Mouse (Mus musculus) T-helper 17 cell (primary cell): ENCODE data around the gene Cct8l1.

Experiments
- in situ Hi-C, 2 experiments: fragments of 300-600 bp; cut with MboI, MseI; formaldehyde crosslinking; loops; 1 replicate in 1 of 2; 2 replicates in 1 of 2; pipeline ENCODE4 v1.15.1; 2025; ENCODE audit warnings: high pct_unique_total_duplicates in 2 of 2

The Cct8l1 gene

GRCm38 (mm10) chr5:25515767-25516166, at the start of gene Cct8l1:
Gene Cct8l1, plus strand, starts transcription at chr5:25516067.
- in situ Hi-C loops: no loop called here

DNA sequence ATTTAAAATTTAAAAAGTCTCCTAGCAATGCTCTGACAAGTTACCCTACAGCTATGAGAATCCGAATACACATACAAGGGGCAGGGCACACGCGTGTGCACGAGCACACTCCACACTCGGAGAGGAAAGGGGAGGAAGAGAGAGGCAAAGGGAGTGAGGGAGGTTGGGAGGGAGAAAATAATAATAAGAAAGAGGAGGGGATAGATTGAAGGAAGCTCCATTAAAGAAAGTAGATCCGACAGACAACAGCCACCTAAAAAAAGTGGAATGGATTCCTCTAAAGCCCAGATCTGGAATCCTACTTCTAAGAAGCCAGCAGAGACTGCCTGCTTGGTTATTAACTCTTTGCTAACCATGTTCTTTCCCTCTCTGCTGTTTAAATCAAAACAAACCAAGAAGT, 43.8 kb upstream of the Cct8l1 start:
- in situ Hi-C loops: no loop called here

DNA sequence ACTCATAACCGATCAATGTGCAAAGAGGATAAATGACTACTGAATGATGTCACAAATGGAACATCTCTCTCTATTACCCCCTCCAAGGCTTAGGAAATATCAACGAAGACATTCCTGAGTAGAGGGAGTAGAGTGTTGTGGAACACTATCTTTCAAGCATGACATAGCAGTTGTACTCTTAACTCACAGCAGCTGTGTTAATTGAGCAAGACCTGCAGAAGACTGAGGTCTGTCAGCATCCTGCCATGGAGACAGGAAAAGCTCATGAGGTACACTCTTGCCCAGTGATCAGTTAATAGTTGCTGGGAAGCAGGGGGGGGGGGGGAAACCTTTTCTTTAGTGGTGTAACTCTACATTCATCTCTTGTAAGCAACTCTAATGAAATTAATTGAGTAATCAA, 40.1 kb upstream of the Cct8l1 start:
- in situ Hi-C loops: no loop called here

DNA sequence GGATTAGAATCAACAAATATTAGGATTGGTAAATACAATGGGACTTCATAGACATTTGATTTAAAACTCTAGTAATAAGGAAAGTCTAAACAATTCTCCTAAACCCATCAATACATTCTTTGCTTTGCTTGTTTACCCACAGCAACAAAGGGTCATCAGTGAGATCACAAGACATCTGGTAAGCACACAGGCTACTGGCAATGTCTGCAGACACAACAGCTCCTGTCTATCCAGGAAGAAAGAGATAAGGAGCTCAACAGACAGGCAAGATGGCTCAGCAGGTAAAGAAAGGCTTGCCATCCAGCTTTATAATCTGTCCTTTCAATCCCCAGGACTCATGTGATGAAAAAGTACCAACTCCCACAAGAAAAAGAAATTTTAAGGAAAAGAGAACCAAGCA, 37.0 kb upstream of the Cct8l1 start:
- in situ Hi-C loops: no loop called here

- in situ Hi-C loops: loop anchor here (5.0 to 10.0 kb wide), 2 partner anchors 54 to 672 kb away; no protein-coding TSS in a partner anchor
These were observed 19.2 kb upstream of the Cct8l1 start for GRCm38 (mm10) chr5:25496652-25497051.

- in situ Hi-C loops: loop anchor here (5.0 to 10.0 kb wide), 2 partner anchors 55 to 673 kb away; no protein-coding TSS in a partner anchor
These were observed 18.5 kb upstream of the Cct8l1 start for GRCm38 (mm10) chr5:25497369-25497719.

DNA sequence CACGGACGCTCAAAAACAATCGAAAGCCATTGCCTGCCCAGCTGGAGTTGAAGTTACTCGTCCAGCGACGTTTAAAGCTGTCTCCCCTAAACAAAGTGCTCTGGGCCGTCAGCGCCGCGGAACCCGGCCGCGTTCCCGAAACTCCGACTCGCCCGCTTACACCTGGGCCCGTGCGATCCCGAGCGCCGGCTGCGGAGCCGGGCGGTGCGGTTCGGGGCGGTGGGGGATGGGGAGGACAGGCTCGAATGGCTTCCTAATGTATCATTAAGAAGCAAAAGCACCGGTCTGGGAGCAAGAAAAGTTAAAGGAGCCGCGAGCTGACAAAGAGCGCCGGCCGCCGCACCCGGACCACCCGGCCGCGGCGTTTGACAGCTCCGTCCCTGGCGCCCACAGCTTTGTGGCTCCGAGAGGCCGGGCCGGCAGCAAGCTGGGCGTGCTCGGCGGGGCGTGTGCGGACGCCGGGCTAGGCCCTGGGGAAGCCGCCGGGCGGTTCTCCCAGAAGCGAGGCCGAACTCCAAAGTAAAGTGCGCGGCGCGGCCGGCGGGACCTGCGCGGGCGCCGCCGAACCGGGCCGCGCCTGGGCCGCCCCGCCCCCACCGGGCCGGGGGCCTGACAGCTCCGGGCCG, 18.0 kb upstream of the Cct8l1 start:
- in situ Hi-C loops: loop anchor here (5.0 to 10.0 kb wide), 2 partner anchors 56 to 673 kb away; no protein-coding TSS in a partner anchor

- in situ Hi-C loops: loop anchor here (5.0 to 10.0 kb wide), 2 partner anchors 56 to 674 kb away; no protein-coding TSS in a partner anchor
These were observed 17.5 kb upstream of the Cct8l1 start, which contains the start of gene Kmt2c for GRCm38 (mm10) chr5:25498346-25498820. Gene Kmt2c, minus strand, starts transcription at chr5:25498783.

DNA sequence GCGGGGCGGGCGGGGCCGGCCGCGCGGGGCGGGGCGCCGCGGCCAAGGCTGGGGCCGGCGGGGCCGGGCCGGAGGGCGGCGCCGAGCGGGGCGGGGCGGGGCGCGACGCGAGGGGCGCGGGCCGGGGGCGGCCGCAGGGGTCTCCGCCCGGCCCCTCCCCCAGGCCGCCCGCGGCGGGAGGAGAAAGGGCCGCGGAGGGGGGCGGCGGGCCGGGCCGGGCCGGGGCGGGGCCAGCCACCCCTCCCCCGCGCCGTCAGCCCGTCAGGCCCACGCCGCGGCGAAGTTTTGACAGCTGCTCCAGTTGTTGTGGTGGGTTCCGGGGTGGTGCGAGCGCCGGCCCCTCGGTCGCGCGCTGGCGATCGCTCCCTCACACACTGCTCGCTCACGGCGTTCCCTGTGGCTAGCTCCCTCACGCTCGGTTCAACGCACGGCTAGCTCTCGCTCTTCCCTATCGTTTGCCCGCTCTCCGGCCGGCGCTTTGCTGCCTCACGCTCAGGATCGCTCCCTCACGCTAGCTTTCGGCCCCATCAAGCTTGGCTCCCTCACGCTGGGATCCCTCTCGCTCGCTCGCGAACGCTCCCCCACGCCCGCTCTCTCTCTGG, 16.9 kb upstream of the Cct8l1 start:
- in situ Hi-C loops: loop anchor here (5.0 to 10.0 kb wide), 2 partner anchors 57 to 674 kb away; no protein-coding TSS in a partner anchor

DNA sequence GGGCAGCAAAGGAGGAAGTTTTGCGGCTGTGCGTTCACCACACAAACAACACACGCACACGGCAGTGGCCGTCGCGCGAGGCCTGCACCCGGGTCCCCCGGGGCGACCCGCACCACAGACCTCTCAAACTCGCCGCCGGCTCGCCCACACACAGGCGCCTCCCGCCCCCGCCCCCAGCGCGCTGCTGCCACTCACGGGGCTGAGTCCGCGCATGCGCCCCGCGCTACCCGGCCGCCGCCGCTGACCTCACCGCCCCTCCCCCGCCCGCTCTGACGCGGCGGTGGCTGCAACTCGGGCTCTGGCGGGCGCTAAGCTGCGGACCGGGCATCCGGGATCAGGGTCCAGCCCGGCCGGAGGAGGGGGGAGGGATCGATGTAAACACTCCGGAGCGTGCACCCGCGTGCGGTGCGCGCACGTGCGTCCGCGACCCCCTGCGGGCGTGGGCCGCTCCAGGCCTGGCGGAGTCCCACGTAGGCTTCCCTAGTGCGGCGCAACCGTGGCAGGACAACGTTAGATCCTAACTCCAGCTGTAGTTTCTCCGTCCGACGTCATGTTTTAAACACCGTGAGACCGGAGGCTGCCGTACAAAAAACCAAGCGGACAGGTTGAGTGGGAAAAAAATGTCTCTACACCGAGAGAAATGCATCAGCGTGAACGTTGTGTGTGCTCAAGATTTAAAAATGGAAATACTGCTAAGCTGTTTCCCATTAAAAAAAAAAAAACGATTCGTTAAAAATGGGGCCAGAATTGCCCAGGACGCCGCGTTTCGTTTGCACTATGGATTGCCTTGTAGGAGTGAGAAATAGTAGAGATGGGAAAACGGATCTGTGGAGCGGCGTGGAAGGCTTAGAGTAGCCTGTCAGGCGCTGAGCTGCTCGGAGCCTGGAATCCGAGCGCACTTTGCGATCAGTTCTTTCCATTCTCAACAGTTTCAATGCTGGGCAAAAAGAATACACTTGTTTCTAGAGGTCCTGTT, 16.2 kb upstream of the Cct8l1 start:
- in situ Hi-C loops: loop anchor here (5.0 to 10.0 kb wide), 2 partner anchors 57 to 675 kb away; no protein-coding TSS in a partner anchor

DNA sequence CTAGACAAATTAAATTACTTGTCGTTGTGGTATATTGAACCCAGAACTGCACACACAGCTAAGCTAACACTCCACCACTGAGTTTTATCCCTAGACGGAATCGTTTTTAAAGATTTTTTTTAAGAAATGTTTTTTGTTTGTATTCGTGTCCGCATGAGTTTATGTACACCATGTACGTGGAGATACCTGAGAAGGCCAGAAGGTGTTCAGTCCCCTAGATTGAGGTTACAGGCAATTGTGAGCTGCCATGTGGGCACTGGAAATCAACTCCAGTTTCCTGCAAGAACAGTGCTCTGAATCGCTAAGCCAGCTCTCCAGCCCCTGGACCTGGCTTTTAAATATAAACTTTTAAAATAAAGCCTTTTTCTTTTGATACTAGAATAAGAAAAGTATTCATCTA, 15.2 kb upstream of the Cct8l1 start:
- in situ Hi-C loops: no loop called here

- in situ Hi-C loops: no loop called here
These were observed 9.8 kb upstream of the Cct8l1 start for GRCm38 (mm10) chr5:25506041-25506440.

DNA sequence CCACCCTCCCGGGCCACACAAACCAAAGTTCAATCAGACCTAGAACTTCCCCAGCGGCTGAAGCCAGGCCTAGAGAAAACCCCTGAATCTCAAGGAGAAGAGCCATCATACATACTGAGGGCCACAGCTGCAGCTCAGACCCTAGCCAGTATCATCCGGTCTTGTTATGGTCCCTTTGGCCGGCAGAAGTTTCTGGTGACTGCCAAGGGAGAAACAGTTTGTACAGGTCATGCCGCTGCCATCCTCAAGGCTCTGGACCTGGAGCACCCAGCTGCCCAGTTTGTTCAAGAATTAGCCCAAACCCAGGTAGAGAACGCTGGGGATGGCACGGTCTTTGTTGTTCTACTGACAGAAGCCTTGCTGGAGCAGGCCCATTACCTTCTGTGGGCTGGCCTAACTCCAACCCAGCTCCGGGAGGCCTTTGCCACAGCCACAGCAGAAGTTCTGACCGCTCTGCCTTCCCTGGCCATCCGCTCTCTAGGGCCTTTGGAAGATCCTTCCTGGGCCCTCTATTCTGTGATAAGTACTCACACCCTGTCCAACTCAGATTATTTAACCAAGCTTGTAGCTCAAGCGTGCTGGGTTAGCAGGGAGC, 531 bp downstream of the Cct8l1 start:
- in situ Hi-C loops: no loop called here

DNA sequence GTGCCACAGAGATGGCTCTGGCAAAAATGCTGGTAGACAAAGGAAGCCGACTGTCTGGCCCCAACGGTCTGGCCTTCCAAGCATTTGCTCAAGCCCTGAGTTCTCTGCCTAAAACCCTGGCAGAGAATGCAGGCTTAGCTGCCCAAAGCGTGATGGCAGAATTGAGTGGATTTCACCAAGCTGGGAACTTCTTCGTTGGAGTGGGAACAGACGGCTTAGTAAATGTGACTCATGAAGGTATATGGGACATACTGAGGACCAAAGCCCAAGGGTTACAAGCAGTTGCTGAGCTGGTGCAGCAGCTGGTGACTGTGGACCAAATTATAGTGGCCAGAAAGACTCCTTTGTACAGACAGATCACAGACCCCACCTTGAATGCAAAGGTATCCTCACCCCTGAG, 1.7 kb downstream of the Cct8l1 start:
- in situ Hi-C loops: no loop called here

DNA sequence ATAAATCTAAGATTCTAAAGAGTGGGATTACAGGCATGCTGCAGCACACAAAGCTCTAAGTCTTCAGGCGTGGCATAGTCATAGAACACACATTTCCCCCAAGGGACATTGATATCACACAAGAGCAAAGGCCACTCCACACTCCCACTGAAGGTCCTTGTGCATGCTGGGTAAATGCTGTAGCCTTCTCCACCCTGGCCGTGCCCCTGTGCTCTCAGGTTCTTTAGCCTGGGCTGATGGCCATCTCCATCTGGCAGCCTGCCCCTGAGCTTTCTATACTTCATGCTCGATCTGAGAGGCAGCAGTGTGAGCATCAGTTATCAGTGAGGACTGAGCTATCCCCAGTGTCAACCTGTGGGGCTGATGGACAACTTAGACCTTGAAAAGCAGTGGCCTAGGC, 4.0 kb downstream of the Cct8l1 start:
- in situ Hi-C loops: no loop called here

DNA sequence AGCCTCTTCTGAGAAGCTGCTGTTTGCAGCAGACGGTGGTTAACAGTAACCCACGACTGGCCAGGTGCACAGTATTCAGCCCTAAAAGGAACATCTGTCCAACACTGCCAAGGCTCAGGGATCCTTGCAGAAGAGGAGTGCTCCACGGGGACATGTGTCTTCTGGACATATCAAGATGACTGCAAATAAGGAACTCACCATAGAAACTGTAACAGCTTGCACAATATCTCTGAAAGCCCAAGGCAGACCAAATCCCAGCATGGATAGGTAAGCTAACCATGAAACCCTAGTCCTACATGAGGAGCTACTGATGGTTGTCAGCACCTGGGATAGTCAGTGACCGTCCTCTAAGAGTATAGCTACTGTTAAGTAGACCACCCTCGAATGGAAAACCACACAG, 5.6 kb downstream of the Cct8l1 start:
- in situ Hi-C loops: no loop called here

DNA sequence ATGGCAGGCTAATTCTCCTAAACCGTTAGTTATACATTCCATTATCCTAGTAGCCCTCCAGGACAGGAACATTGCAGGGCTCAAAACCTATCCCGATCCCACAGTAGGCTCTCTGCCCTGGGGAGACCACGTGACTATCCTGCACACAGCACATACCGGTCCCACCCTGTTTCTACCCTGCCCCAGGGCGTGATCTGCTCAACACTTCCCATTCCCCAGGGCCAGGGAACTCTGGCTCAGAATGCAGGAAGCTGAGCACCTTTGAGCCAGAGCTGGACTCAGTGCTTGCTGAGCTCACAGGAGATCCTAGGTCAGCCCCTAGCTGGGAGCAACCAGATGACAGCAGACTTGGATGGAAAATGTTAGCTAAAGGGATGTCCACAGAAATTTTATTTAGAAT, 10.2 kb downstream of the Cct8l1 start:
- in situ Hi-C loops: no loop called here

DNA sequence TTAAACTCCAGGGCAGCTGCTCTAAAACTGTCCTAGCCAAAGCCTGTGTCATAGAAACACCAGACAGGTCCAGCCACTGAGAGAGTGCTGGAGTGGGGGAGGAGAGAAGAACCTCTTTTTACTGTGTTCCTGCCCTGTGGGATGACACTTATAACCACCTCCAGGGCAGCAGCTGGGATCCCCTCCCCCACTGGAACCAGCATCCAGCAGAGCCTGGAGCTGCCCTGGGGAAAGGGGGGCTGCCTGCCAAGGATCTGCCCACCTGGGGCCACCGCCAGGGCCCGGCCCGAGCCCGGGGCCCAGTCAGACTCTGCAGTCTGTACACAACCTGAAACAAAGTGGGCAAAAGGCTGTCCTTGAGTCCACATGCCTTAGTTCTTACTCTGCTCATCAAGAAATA, 11.1 kb downstream of the Cct8l1 start:
- in situ Hi-C loops: no loop called here

DNA sequence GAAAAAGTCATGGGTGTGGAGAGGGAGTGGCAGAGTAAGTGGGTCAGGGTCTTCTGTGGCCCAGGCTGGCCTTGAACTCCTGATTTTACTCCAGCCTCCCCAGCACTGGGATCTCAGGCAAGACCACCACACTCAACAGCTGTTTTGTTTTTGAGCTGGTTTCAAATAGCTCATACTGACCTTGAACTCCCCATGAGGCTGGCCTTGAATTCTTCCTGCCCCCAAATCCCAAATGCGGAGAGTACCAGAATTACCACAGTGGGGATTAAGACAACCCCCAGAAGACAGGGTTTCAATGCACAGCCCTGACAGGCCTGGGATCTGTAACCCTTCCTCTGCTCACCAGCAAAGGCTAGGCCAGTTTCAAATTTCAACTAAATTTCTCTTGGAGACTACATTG, 12.1 kb downstream of the Cct8l1 start:
- in situ Hi-C loops: no loop called here

GRCm38 (mm10) chr5:25528851-25529528, 13.1 kb downstream of the Cct8l1 start:
- in situ Hi-C loops: no loop called here
